Mouse (Mus musculus): Measurements from ENCODE around the gene Cep63. TPM values are rescaled to one million over a fixed set of nuclear protein-coding genes. Genes with fewer than 3 reads are reported as not detected.
A peak's percentile ranks its signal among the peaks of the same experiment; 100 is the strongest.

The Cep63 gene
- total RNA-seq, 4 experiments from 2014 or later, result 26.7 to 34.7 (median 31.2) TPM

GRCm38 (mm10) chr9:102632173-102632572, 5.8 kb upstream of the Cep63 start:
- no peak for DNase-seq (ENCODE audit: low spot score in 2 of 2)

DNA sequence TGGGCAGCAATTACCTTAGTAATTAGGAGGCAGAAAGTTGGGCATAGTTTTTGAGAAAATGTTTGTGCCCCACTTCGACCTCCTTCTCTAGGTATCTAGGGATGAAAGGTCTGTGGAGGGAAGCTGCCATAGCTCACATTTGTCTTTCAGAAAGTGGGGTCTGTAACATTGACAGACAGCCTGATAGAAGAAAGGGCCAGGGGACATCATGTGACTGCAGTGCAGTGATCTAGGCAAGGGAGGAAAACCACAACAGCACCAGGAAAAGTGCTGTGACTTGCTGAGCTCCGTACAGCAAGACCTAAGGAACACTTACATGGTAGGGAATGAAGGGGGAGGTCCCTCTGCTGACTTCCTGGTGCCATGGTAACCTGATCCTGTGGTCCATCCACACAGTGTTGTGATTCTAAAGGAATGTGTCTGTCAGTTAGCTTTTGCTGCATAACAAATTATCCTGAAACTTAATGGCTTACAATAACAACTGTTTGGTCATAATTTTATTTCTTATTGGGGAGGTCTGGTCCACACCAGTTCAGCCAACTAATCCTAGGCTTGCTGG, 5.3 kb upstream of the Cep63 start:
- DNase-seq (ENCODE audit: low spot score in 2 of 2), result no peak

- no peak for DNase-seq (ENCODE audit: low spot score in 2 of 2)
Measured at GRCm38 (mm10) chr9:102629052-102629451, 2.7 kb upstream of the Cep63 start.

DNA sequence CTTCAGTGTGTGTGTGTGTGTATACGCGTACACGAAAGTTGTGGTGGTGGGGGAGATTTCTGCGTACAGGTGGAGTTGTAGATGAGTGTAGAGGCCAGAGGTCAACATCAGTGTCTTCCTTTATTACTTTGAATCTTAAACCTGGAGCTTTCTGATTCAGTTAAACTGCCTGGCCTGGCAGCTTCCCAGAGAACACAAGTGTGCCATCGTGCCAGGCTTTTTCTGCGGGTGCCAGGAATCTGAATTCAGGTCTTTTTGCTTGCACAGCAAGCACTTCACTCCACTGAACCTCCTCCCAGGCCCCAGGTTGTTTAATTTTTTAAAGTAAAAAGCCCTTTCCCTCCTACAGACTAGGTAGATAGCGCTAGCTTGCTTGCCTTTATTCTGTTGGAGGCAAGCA, 1.1 kb upstream of the Cep63 start:
- no peak for DNase-seq (ENCODE audit: low spot score in 2 of 2)

- no peak for DNase-seq (ENCODE audit: low spot score in 2 of 2)
Measured at GRCm38 (mm10) chr9:102626839-102627225, 498 bp upstream of the Cep63 start.

- DNase-seq (ENCODE audit: low spot score in 2 of 2), result peak in 1 of 2 experiments; percentile 38
Measured at GRCm38 (mm10) chr9:102625401-102625982, 842 bp downstream of the Cep63 start.

DNA sequence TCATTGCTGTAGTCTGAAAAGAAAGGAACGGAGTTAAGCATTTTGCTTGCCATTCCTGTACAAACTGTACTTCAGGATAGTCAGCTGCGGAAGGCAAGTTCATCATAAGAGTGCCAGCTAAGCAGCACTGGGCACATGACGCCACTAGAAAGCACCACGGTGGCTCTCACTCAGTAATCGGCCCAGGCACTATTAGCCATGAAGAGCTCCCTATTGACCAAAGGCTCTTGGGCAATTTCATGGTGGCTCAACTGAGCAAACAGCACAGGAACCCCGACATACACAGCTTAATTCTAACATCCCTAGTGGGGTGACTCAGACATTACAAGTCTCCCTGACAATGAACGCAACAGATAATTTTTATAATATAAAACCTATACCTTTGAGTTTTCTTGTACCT, 2.8 kb downstream of the Cep63 start:
- no peak for DNase-seq (ENCODE audit: low spot score in 2 of 2)

- DNase-seq (ENCODE audit: low spot score in 2 of 2), result no peak
Measured at GRCm38 (mm10) chr9:102622876-102623275, 3.5 kb downstream of the Cep63 start.

DNA sequence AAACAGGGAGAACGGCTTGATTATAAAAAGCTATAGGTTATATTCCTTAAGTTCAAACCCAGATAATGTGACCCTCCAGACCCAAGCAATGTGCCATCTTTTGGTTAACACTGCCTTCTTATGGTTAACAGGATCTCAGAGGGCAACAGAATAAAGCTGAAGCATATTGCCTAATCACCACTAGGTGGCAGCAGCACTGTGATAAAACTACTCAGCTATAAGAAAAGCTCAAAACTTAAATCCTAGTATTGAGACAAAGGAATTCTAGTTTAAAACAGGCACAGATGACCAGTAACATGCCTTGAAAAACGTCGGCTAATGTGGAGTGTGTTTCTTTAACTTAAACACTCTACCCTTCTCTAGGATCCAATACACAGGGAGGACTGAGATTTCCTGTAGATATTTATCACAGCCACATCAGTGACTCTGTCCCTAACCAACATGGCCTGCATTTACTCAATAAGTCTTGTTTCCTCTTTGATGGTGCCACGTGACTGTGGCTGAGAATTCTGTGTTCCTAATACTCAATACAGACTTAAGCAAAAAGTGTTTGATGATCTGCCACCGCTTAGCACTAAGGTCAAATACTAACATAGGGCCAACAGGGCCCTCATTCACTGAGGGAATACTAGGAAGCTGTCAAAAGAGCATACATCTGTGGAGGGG, 4.0 kb downstream of the Cep63 start:
- no peak for DNase-seq (ENCODE audit: low spot score in 2 of 2)

GRCm38 (mm10) chr9:102621385-102621784, 4.9 kb downstream of the Cep63 start:
- no peak for DNase-seq (ENCODE audit: low spot score in 2 of 2)

- no peak for DNase-seq (ENCODE audit: low spot score in 2 of 2)
Measured at GRCm38 (mm10) chr9:102616267-102616666, 10.1 kb downstream of the Cep63 start.

DNA sequence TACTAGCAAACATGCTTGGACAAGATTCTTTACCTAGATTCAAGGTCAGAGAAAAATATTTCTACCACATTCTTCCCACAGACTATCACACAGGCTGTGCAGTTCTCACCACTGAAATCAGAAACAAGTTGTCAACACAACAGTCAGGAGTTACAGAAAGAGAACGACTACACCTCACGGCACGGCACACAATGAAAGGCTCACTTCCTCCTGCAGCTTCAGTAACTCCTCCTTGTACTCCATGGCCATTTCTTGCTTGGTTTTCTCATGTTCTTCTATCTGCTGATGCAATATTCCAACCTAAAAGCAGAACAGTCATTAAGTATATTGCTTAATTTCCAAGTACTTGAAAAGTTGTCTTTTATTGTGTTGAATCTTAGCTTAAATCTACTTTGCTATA, 11.3 kb downstream of the Cep63 start:
- no peak for DNase-seq (ENCODE audit: low spot score in 2 of 2)

- no peak for DNase-seq (ENCODE audit: low spot score in 2 of 2)
Measured at GRCm38 (mm10) chr9:102609221-102609620, 17.1 kb downstream of the Cep63 start.

- DNase-seq (ENCODE audit: low spot score in 2 of 2), result no peak
Measured at GRCm38 (mm10) chr9:102607471-102607870, 18.9 kb downstream of the Cep63 start.

DNA sequence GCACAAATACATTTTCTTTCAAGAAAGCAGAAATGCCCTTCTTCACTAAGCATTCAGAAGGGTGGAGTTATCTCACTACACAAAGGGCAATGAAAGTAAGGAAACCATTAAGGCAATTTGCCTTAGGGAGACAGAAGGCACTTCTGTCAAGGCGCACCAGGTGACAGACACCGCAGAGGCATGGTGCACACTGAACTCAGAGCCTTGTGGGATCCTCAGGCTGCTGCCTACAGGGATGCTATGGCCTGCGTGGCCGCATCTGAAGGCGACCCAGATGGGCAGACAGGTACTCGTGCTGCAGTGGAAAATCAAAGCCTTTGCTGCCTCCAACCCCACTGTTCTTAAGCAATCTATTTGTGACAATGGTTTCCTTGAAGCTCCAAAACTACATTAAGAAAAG, 21.2 kb downstream of the Cep63 start:
- no peak for DNase-seq (ENCODE audit: low spot score in 2 of 2)

- DNase-seq (ENCODE audit: low spot score in 2 of 2), result no peak
Measured at GRCm38 (mm10) chr9:102601666-102602065, 24.7 kb downstream of the Cep63 start.

DNA sequence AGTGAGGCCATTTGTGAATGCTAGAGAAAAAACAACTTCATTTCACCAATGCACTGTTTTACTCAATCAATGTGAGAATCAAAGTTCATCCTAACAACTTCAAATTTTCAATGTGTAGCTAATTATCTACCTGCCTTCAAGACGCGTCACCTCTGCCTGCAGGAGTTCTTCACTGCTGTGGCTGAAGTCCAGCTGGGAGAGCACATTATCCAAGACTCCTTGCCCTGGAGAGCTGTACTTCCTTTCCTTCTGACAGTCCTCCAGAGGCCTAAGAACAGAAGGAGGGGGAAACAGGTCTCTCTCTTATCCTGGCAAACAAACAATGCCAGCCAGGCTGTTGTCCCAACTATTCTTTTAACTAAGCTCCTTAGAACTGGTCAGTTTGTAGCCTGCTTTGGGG, 25.1 kb downstream of the Cep63 start:
- DNase-seq (ENCODE audit: low spot score in 2 of 2), result no peak

DNA sequence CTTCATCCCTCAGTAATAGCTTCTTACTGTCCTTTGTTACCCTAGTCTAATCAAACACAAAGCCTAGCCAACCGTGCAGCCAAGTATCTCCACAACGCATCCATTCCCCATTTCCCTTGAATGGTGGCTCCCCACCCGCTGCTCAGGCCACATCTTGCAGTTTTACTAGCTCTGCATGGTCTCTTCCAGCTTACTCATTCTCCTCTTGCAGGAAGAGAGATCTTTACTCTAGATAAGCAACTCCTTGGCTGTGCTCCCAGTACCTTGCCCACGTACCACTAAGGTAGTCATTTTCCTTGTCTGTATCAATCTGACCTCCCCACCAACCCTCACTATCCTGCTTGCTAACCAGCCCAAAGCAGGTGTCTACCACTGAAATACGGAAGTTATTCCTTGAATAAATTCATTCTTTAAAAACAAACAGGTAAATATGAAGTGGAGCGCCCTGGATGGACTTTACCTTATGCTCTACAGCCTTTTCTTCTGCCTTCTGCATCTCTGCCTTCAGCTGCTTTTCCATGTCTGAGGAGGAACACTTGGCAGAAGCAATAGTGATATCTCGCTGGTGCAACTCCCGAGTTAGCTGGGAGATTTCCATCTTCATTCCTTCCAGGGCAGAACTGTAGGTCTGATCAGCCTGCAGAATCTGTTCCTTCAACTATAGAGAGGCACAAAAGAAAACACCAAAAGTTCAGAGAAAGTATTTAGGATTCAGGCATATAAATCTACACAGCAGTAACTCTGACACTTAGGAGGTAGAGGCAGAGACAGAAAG, 30.5 kb downstream of the Cep63 start:
- DNase-seq (ENCODE audit: low spot score in 2 of 2), result no peak

GRCm38 (mm10) chr9:102594667-102595393, 31.5 kb downstream of the Cep63 start:
- DNase-seq (ENCODE audit: low spot score in 2 of 2), result no peak

GRCm38 (mm10) chr9:102587347-102587746, 39.0 kb downstream of the Cep63 start:
- DNase-seq (ENCODE audit: low spot score in 2 of 2), result no peak

DNA sequence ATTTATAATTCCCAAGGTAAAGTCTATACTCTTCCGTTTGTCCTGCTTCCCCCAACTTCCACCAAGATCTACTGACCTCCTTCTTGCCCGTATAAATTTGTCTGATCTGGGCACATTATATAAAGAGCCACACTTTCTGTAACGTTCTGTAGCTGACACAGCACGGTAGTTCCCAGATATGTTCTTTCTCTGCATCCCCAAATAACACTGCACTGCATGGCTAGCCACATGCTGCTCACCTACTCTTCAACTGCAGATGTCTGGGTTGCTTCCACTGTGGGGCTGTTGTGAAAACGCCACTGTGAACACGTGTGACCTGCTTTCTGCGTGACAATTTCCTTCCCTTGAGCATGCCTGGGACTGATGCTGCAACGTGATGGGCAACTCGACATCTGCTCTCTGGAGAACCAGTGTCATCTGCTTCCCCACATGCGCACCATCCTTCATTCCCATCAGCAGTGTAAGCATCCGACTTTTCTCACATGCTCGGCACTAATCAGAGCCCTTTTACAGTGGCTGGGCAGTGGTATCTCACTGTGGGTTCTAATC, 44.3 kb downstream of the Cep63 start:
- DNase-seq (ENCODE audit: low spot score in 2 of 2), result no peak
